Mouse (Mus musculus): ENCODE data around the gene Pbx1. TPM values are rescaled to one million over a fixed set of nuclear protein-coding genes. Genes with fewer than 3 reads are reported as not detected.

Gene Pbx1
- polyA plus RNA-seq, 1 experiment from 2014 or later, result 23.2 TPM

GRCm38 (mm10) chr1:168137890-168138289 lies 294.2 kb downstream of the Pbx1 start:
- no peak overlapping the region for H3K4me3 ChIP-seq (ENCODE audit: low read depth, low read length)
- no peaks in the 10 kb centered on the region for H3K27me3 ChIP-seq (ENCODE audit: control insufficient read depth, insufficient read depth, low read length)
- TF ChIP-seq CTCF (IDR thresholded peaks at IDR 0.05; ENCODE audit: low read depth) (no peak), EP300 (optimal IDR thresholded peaks at IDR 0.05) (no peak)
- DNase-seq (ENCODE audit: low spot score) (no peak), ATAC-seq (ENCODE audit: low FRiP score, low TSS enrichment) (no peak)
- no peak overlapping the region for H3K9ac ChIP-seq (ENCODE audit: low read length)
- 84% methylated on average over 5 of the region's 5 CpGs for WGBS
- no peak overlapping the region for H3K27ac ChIP-seq (replicated peaks)
- no peaks in the 10 kb centered on the region for H3K9me3 ChIP-seq (ENCODE audit: control insufficient read depth, low read length)
- H3K4me1 ChIP-seq (replicated peaks; ENCODE audit: control insufficient read depth, insufficient read depth), result no peaks in the 10 kb centered on the region
- H3K36me3 ChIP-seq (ENCODE audit: control insufficient read depth, insufficient read depth, low read length), result no peaks in the 10 kb centered on the region
- no peak overlapping the region for H3K4me2 ChIP-seq (replicated peaks; ENCODE audit: low read depth)

GRCm38 (mm10) chr1:168135545-168135944 lies 296.5 kb downstream of the Pbx1 start:
- H3K4me2 ChIP-seq (replicated peaks; ENCODE audit: low read depth), result no peak overlapping the region
- WGBS, result 37% methylated on average over 7 of the region's 7 CpGs

GRCm38 (mm10) chr1:168133696-168134095 lies 298.4 kb downstream of the Pbx1 start:
- ATAC-seq (ENCODE audit: low FRiP score, low TSS enrichment), result no peak
- no peak for TF ChIP-seq CTCF (IDR thresholded peaks at IDR 0.05; ENCODE audit: low read depth)
- TF ChIP-seq EP300 (optimal IDR thresholded peaks at IDR 0.05), result no peak
- no peak overlapping the region for H3K9ac ChIP-seq (ENCODE audit: low read length)
- H3K27ac ChIP-seq (replicated peaks), result no peak overlapping the region
- no peaks in the 10 kb centered on the region for H3K9me3 ChIP-seq (ENCODE audit: control insufficient read depth, low read length)
- no peak overlapping the region for H3K4me2 ChIP-seq (replicated peaks; ENCODE audit: low read depth)
- DNase-seq (ENCODE audit: low spot score), result no peak
- no peaks in the 10 kb centered on the region for H3K36me3 ChIP-seq (ENCODE audit: control insufficient read depth, insufficient read depth, low read length)
- no peaks in the 10 kb centered on the region for H3K27me3 ChIP-seq (ENCODE audit: control insufficient read depth, insufficient read depth, low read length)
- no peak overlapping the region for H3K4me3 ChIP-seq (ENCODE audit: low read depth, low read length)
- H3K4me1 ChIP-seq (replicated peaks; ENCODE audit: control insufficient read depth, insufficient read depth), result no peaks in the 10 kb centered on the region

More at GRCm38 (mm10) chr1:168135545-168135944, 296.5 kb downstream of the Pbx1 start:
- no peak overlapping the region for H3K9ac ChIP-seq (ENCODE audit: low read length)
- H3K27me3 ChIP-seq (ENCODE audit: control insufficient read depth, insufficient read depth, low read length), result no peaks in the 10 kb centered on the region
- H3K9me3 ChIP-seq (ENCODE audit: control insufficient read depth, low read length), result no peaks in the 10 kb centered on the region
- H3K36me3 ChIP-seq (ENCODE audit: control insufficient read depth, insufficient read depth, low read length), result no peaks in the 10 kb centered on the region
- ATAC-seq (ENCODE audit: low FRiP score, low TSS enrichment) (no peak), DNase-seq (ENCODE audit: low spot score) (no peak)
- H3K4me3 ChIP-seq (ENCODE audit: low read depth, low read length), result no peak overlapping the region
- TF ChIP-seq CTCF (IDR thresholded peaks at IDR 0.05; ENCODE audit: low read depth) (no peak), EP300 (optimal IDR thresholded peaks at IDR 0.05) (no peak)
- no peaks in the 10 kb centered on the region for H3K4me1 ChIP-seq (replicated peaks; ENCODE audit: control insufficient read depth, insufficient read depth)
- H3K27ac ChIP-seq (replicated peaks), result no peak overlapping the region

- DNase-seq (ENCODE audit: low spot score) (no peak), ATAC-seq (ENCODE audit: low FRiP score, low TSS enrichment) (no peak)
- Histone ChIP-seq H3K4me1 (replicated peaks; ENCODE audit: control insufficient read depth, insufficient read depth) (no peaks in the 10 kb centered on the region), H3K9ac (ENCODE audit: low read length) (no peak overlapping the region), H3K27ac (replicated peaks) (no peak overlapping the region), H3K4me2 (replicated peaks; ENCODE audit: low read depth) (no peak overlapping the region), H3K36me3 (ENCODE audit: control insufficient read depth, insufficient read depth, low read length) (no peaks in the 10 kb centered on the region), H3K4me3 (ENCODE audit: low read depth, low read length) (no peak overlapping the region), H3K27me3 (ENCODE audit: control insufficient read depth, insufficient read depth, low read length) (no peaks in the 10 kb centered on the region), H3K9me3 (ENCODE audit: control insufficient read depth, low read length) (no peaks in the 10 kb centered on the region)
- TF ChIP-seq EP300 (optimal IDR thresholded peaks at IDR 0.05) (no peak), CTCF (IDR thresholded peaks at IDR 0.05; ENCODE audit: low read depth) (no peak)
- 59% methylated on average over 4 of the region's 4 CpGs for WGBS
Observed at GRCm38 (mm10) chr1:168128004-168128403, 304.1 kb downstream of the Pbx1 start.

- DNase-seq (ENCODE audit: low spot score), result no peak
- WGBS, result 79% methylated on average over 5 of the region's 5 CpGs
- Histone ChIP-seq H3K4me3 (ENCODE audit: low read depth, low read length) (no peak overlapping the region), H3K27ac (replicated peaks) (no peak overlapping the region), H3K27me3 (ENCODE audit: control insufficient read depth, insufficient read depth, low read length) (no peaks in the 10 kb centered on the region), H3K9me3 (ENCODE audit: control insufficient read depth, low read length) (no peaks in the 10 kb centered on the region), H3K9ac (ENCODE audit: low read length) (no peak overlapping the region), H3K4me1 (replicated peaks; ENCODE audit: control insufficient read depth, insufficient read depth) (no peaks in the 10 kb centered on the region), H3K4me2 (replicated peaks; ENCODE audit: low read depth) (no peak overlapping the region), H3K36me3 (ENCODE audit: control insufficient read depth, insufficient read depth, low read length) (no peaks in the 10 kb centered on the region)
- TF ChIP-seq EP300 (optimal IDR thresholded peaks at IDR 0.05), result no peak
- TF ChIP-seq CTCF (IDR thresholded peaks at IDR 0.05; ENCODE audit: low read depth), result no peak
- no peak for ATAC-seq (ENCODE audit: low FRiP score, low TSS enrichment)
Observed at GRCm38 (mm10) chr1:168124643-168125490, 307.2 kb downstream of the Pbx1 start.

- Histone ChIP-seq H3K36me3 (ENCODE audit: control insufficient read depth, insufficient read depth, low read length) (no peaks in the 10 kb centered on the region), H3K27me3 (ENCODE audit: control insufficient read depth, insufficient read depth, low read length) (no peaks in the 10 kb centered on the region), H3K4me2 (replicated peaks; ENCODE audit: low read depth) (no peak overlapping the region), H3K27ac (replicated peaks) (no peak overlapping the region), H3K4me1 (replicated peaks; ENCODE audit: control insufficient read depth, insufficient read depth) (no peaks in the 10 kb centered on the region), H3K4me3 (ENCODE audit: low read depth, low read length) (no peak overlapping the region), H3K9ac (ENCODE audit: low read length) (no peak overlapping the region), H3K9me3 (ENCODE audit: control insufficient read depth, low read length) (no peaks in the 10 kb centered on the region)
- no peak for DNase-seq (ENCODE audit: low spot score)
- no peak for ATAC-seq (ENCODE audit: low FRiP score, low TSS enrichment)
- TF ChIP-seq CTCF (IDR thresholded peaks at IDR 0.05; ENCODE audit: low read depth) (no peak), EP300 (optimal IDR thresholded peaks at IDR 0.05) (no peak)
- 85% methylated on average over 5 of the region's 5 CpGs for WGBS
Observed at GRCm38 (mm10) chr1:168118077-168118476, 314.0 kb downstream of the Pbx1 start.
